Mouse (Mus musculus): ENCODE measurements around the gene Dpm3.

Dpm3 gene

DNA sequence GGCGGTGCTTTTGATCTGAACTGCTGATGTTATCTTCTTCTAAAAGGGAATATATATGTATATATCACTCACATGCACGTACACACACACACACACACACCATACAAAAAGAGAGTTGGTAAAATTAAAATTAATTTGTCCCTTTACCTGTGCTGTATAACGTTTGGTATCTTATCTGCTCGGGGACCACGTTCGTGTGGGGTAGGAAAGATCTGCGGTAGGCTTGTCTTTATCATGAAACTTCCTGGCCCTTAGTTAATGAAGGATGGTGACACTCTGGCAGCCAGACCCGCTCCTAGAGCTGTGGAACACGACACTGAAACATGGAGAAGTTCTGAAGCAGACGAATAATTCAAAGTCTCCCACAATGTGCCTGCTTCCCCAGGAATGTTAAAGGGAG, 32.7 kb downstream of the Dpm3 start:
- in situ Hi-C loops (cut with MboI; ENCODE audit: low sequenced_read_pairs), result no loop called here

GRCm38 (mm10) chr3:89292303-89292702, 33.1 kb downstream of the Dpm3 start:
- in situ Hi-C loops (cut with MboI; ENCODE audit: low sequenced_read_pairs), result no loop called here

DNA sequence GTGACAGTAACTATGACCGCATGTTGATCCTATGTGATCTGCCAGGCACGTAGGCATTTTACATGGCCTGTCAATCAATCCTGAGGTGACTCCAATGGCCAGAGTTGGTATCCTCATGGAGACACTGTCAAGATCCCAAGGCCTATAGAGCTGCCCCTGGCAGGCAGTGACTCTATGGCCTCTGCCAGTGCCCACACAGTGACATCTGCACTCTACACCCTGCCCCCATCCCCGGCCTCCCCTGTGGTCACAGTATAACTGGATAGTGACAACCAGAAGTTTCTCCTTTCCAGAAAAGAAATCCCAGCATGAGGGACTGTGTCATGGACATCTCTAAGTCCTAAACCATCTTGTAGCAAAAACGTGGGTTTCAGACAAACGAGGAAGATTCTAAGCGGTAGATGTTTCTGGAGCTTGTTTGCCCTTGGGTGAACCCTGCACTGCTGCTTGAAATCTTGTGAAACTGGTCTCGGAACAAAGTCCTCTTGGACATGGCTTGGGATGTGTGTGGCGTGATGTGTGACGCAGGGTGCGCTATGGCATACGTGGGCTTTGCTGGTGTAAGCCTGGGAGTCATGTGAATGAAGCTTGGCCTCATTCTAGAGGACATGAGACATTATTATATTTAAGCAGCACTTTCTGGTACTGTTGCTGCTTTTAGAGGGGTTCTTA, 34.2 kb downstream of the Dpm3 start:
- in situ Hi-C loops (cut with MboI; ENCODE audit: low sequenced_read_pairs), result no loop called here

- in situ Hi-C loops (cut with MboI; ENCODE audit: low sequenced_read_pairs), result no loop called here
These were observed 35.0 kb downstream of the Dpm3 start for GRCm38 (mm10) chr3:89294195-89294594.

DNA sequence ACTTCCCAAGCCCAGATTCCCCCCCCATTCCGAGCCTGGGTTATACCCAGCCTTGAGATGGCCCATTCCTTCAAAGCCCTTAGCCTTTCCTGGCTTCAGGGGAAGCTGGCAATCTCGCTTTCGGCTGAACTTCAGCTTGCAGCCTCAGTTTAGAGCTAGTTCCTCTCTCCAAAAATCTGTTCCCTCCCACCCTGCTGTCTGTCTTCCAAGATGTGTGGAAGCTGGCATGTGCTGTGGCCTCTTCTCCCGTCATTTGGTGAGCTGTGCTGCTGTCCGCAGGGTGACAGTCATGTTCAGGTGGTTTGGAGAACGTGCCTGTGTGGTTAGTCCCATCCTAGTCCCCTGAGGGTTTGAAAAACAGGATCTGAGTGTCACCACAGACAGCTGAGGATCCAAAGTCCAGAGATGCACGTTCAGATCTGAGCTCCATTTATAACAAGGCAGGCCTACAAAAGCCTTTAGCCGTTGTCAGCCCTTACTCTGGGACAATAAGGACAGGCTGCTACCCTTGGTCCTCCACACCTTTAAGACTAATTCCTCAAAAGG, 36.6 kb downstream of the Dpm3 start:
- in situ Hi-C loops (cut with MboI; ENCODE audit: low sequenced_read_pairs), result no loop called here

GRCm38 (mm10) chr3:89296761-89297396, 37.7 kb downstream of the Dpm3 start:
- in situ Hi-C loops (cut with MboI; ENCODE audit: low sequenced_read_pairs), result no loop called here

DNA sequence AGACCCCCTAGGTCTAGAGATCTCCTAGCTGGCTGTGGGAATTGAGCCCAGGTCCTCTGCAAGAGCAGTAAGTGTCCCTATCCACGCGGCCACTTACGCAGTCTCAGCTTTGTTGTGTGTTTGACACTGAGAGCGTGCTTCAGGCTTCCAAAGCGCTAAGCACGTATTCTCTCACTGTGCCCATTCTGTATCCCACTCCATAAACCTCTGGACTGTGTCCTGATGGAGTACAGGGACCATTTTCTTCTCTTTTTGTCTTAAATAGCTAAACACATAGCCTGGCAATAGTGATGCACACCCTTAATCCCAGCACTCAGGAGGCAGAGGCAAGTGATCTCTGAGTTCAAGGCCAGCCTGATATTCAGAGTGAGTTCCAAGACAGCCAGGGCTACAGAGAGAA, 39.8 kb downstream of the Dpm3 start:
- in situ Hi-C loops (cut with MboI; ENCODE audit: low sequenced_read_pairs), result no loop called here

GRCm38 (mm10) chr3:89299499-89299898, 40.3 kb downstream of the Dpm3 start:
- in situ Hi-C loops (cut with MboI; ENCODE audit: low sequenced_read_pairs), result no loop called here

- in situ Hi-C loops (cut with MboI; ENCODE audit: low sequenced_read_pairs), result no loop called here
These were observed 40.9 kb downstream of the Dpm3 start for GRCm38 (mm10) chr3:89300071-89300470.

- in situ Hi-C loops (cut with MboI; ENCODE audit: low sequenced_read_pairs), result no loop called here
These were observed 41.4 kb downstream of the Dpm3 start for GRCm38 (mm10) chr3:89300514-89300913.

GRCm38 (mm10) chr3:89304440-89304839, 45.3 kb downstream of the Dpm3 start:
- in situ Hi-C loops (cut with MboI; ENCODE audit: low sequenced_read_pairs), result no loop called here

DNA sequence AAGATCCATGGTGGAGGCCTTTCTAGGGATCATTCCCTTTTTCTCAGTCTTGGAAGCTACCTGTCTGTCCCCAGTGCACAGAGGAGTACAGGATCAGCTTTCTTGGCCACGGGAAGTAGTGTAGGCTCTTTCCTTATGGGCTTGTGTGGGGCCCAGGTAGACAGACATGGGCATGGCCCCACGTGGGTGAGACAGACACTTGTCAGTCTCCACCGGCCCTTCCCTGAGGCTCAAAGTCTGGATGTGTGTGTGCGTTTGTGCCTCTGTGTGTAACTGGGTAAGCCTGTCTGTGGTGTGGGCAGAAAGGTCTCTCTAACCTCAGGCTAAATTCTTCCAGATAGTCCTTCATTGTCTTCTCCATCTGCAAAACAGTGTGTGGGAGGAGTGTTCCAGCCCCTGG, 45.9 kb downstream of the Dpm3 start:
- in situ Hi-C loops (cut with MboI; ENCODE audit: low sequenced_read_pairs), result no loop called here

GRCm38 (mm10) chr3:89305551-89306325, 46.6 kb downstream of the Dpm3 start:
- in situ Hi-C loops (cut with MboI; ENCODE audit: low sequenced_read_pairs), result no loop called here

GRCm38 (mm10) chr3:89308089-89308488, 48.9 kb downstream of the Dpm3 start:
- in situ Hi-C loops (cut with MboI; ENCODE audit: low sequenced_read_pairs), result no loop called here

DNA sequence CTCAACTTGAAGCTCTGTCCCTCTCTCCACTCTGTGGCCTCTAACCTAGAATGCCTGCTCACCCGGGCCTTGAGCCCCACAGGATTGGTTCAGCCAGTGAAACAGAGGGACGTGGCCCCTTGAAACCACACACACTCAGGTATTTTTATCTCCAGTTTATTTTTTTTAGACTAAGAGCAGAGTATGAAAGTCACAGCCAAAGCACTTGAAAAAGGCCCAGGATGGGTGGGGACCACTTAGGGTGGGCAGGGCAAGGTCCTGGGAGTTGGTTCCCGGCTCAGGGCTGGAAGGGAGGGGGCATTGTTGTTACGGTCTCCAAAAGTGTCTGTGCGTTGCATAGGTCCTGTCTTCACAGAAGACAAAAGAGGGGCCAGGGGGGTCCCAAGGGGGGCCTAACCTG, 55.2 kb downstream of the Dpm3 start:
- in situ Hi-C loops (cut with MboI; ENCODE audit: low sequenced_read_pairs), result no loop called here

GRCm38 (mm10) chr3:89314791-89315190, 55.6 kb downstream of the Dpm3 start:
- in situ Hi-C loops (cut with MboI; ENCODE audit: low sequenced_read_pairs), result no loop called here

- in situ Hi-C loops (cut with MboI; ENCODE audit: low sequenced_read_pairs), result no loop called here
These were observed 56.2 kb downstream of the Dpm3 start for GRCm38 (mm10) chr3:89315195-89315929.

DNA sequence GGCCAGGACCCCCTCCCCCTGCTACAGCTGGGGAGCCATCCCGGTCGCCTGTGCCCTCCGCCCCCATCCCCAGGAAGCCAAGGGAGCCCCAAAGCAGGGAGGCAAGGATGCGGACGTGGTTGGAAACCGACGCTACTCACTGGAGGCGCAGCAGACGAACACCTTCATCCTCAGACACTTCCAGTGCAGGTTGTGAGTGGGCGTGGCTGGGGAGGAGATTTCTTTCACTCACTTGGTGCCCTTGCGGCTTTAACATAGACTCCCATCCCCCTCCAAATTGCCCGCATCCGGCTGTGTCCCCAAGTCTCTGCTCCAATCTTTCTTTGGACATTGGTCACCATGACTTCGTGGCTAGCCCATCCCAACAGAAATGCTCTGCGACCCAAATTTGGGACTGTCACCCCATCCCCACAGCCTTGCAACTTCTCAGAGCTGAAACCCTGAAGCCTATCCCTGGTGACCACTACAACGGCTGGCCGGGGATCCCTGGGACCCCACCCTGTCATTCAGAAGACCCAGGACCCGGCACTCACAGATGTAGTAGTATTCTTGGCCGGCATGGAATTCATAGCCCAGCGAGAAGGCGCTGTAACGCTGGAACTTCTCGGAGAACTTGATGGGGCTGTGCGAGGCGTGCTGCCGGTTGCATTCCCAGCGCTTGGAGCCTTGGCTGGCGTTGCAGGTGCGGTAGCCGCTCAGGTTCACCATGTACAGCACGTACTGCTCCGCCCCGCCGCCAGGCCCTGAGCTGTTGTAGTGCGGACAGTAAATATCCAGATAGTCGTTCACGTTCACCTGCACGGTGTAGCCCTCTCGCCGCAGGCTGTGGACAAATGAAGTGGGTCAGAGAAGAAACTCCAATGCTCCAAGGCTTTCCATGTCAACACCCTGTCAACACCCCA, 57.0 kb downstream of the Dpm3 start:
- in situ Hi-C loops (cut with MboI; ENCODE audit: low sequenced_read_pairs), result no loop called here
